Mouse (Mus musculus) embryo, embryonic 11.5 days (tissue): ENCODE measurements around the gene Flot2.
A peak's percentile ranks its signal among the peaks of the same experiment; 100 is the strongest.

Experiments
- DNase-seq: peaks from one replicate; pipeline ENCODE4 v3.0.0-alpha.2; 2012; ENCODE audit warnings: low read depth, low spot score

Gene Flot2

GRCm38 (mm10) chr11:78062563-78062962, 24.8 kb downstream of the Flot2 start:
- no peak for DNase-seq

DNA sequence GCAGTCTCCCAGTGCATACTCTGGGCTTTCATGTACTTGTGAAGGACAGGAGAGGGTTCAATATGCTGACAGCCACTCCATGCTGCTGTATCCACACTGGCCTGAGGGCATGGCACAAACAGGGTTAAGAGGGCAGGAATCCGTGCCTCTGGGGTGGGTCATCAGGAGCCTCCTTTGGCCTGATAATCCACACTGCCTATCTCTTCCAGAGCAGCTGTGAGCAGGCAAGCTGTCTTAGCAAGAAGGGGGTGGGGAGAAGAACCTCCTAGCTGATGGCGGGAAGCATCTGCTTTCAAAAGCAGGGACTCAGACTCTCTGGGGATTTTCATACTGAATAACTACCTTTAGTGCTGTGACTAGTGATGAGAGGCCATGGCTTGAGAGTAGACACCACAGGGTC, 28.2 kb downstream of the Flot2 start:
- DNase-seq = no peak

DNA sequence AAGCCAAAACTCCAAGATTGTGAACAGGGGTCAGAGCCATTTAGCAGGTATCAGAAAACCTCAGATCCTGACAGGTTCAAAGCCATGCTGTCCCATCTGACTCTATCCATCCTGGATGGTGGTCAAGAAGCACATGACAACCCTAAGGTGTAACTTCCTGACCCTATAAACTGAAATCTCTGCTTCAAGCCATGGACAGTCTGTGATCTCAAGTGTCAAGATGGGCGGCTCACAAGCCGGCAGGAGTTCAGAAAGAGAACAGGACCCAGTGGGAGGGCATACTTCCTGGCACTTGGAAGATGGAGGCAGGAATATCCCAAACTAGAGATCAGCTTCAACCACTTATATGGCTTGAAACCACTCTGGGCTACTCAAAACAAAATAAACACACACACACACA, 28.9 kb downstream of the Flot2 start:
- no peak for DNase-seq

GRCm38 (mm10) chr11:78067566-78067965, 29.8 kb downstream of the Flot2 start:
- no peak for DNase-seq

DNA sequence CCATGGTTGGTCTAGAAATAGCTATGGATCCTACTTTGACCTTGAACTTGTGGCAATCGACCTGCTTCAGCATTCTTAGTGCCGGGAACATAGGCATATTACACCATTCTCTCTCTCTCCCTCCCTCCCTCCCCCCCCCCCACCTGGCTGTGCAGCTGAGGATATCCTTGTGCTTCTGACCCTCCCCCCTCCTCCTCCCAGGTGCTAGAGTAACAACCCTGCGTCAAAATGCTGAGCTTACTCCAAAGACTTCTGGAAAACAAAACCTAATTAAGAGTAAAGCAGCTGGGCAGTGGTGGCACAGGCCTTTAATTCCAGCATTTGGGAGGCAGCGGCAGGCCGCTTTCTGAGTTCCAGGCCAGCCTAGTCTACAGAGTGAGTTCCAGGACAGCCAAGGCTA, 31.4 kb downstream of the Flot2 start:
- no peak for DNase-seq

DNA sequence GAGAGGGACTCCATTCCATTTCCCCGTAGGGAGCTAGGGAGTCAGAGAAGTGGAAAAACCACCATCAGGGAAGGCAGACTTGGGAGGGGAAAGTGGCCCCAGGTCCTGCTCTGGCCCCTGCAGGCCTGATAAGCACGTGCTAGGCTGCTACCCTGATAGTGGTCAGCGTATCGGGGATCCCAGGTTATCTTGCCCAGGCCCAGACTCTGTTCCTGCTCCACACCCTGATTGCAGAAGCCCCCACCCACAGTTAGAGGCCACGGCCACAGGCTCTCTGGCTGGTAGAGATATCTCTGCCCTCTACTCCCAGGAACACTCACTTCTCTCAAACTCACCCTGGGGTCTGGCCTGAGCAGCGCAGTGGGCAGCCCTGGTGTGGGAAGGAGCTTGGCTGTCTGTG, 31.9 kb downstream of the Flot2 start:
- no peak for DNase-seq

- no peak for DNase-seq
These were observed 34.2 kb downstream of the Flot2 start for GRCm38 (mm10) chr11:78071938-78072337.

- DNase-seq = no peak
These were observed 34.8 kb downstream of the Flot2 start for GRCm38 (mm10) chr11:78072425-78073130.

GRCm38 (mm10) chr11:78073577-78074276, 36.0 kb downstream of the Flot2 start:
- DNase-seq = no peak

DNA sequence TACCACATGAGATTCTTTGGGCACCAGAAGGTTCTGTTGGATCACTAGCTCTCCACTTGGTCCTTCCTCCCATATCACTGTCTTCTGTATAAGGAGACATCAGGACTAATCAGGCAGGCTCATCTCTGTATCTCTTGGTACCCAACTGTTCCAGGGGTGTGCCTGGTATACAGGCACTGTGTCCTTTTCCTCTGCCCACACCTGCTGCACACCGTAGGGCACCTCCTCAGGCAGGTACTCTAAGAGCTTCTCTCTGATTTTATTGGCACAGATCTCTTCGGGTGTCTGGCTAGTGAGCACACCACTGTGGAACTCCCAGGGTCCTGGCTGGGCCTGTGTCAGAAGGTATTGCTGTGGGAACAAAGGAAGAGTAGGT, 36.5 kb downstream of the Flot2 start:
- DNase-seq = no peak

DNA sequence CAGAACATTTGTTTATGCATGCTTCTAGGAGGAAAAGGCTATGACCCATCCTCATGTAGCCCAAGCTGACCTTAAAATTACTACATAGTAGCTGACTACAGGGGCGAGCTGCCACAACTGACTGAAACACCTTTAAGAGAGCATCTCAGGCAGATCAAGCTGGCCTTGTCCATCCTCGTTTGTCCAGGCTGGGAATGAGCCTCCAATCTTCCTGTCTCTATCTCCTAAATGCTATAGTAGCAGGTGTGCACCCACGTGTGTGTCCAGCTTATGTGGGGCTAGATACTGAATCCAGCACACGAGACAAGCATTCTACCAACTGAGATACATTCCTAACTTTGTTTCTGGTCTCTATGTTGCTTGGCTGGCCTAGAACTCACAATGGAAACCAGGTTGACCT, 36.9 kb downstream of the Flot2 start:
- DNase-seq = no peak

DNA sequence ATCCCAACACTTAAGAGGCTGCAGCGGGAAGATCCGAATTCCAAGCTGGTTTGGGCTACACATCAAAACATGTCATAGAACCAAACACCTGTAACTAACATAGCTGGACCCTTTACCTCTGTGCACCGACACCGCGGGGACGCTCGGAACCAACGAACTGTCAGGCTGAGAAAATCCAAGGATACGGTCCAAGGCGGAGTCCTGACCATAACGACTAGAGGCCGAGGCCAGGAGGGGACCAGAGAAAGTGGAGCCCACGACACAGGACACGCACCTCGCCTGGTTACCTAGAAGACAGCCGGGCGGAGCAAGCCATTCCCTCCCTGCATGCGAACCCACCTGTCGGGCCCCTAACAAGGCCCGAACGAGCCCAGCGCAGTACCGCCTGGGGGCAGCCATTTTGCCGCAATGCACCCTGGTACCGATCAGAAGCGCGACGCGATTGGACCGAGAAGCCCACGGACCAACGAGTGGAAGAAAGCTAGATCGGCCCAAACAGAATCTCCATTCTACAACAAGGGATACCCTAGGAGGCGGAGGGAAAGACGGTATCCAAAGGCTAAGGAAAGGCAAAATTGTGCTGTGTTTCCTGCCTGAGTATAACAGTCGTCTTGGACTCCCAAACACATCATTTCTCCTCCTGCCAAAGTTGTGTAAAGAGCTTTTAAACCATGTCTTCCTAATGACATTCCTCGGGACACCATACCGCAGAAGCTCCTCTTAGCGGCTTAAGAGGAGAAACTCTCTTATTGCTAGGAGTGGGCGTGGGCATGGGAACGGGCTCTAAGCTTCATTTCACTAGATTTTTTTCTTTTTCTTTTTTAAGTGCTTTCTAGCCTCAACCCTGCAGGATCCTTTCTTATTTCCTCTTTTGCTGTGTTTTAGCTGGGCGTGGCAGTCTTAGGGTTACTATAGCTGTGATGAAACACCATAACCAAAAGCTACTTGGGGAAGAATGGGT, 42.5 kb downstream of the Flot2 start, which contains the start of gene Eral1:
Gene Eral1 (minus strand): TSS at position 423 of the 961 bp plus-strand sequence.
- peak; percentile 73 for DNase-seq

- DNase-seq = no peak
These were observed 45.9 kb downstream of the Flot2 start for GRCm38 (mm10) chr11:78083595-78083994.

DNA sequence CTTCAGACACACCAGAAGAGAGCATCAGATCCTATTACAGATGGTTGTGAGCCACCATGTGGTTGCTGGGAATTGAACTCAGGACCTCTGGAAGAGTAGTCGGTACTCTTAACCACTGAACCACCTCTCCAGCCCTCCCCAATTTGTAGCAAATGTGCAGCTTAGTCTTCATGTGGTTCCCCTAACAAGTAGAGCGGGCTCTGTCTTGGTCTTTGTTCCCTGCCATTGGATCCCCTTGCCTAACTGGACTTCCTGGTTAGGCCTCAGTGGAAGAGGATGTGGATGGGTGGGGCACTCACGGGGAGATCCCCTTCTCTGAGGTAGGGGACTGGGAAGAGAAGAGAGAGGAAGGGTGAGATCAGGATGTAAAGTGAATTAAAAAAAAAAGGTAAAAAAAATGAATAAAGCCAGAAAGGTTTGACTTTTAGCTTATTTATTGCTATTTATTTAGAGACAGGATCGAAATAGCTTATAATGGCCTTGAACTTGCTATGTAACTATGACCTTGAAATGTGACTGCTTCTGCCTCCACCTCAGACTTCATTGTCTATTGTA, 49.3 kb downstream of the Flot2 start:
- no peak for DNase-seq

GRCm38 (mm10) chr11:78087756-78088281, 50.1 kb downstream of the Flot2 start:
- DNase-seq = no peak

GRCm38 (mm10) chr11:78094137-78094503, 56.4 kb downstream of the Flot2 start:
- DNase-seq = no peak

DNA sequence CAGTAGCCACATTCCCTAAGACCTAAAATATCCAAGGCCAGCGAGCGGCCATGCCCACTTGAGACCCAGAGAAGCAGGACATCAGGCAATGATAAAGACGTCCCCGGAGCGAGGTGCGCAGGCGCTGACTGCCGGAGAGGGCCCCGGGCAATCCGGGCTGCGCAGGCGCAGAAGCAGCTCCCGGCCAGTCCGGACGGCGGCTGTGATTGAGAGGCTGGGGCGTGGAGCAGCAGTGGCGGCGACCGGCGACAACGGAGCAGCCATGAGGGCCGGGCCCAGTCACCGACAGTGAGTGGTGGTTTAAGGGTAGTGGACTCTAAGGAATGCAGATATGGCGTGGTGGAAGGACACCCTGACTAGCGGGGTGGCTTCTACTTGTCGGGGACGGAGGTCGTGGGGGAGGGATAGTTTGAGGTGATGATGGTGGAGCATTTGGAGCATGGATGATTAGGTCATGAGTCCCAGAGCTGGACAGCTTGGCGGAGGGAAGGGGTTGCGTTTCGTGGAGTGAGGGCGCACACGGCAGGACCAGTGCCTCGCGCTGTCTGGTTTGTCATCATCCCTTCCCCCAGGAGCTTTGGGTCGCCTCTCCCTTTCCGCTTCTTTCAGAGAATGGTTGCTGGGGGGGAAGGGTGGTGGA, 56.9 kb downstream of the Flot2 start, which contains the start of gene Fam222b:
Gene Fam222b (plus strand): TSS at position 157 of the 640 bp plus-strand sequence.
- peak; percentile 85 for DNase-seq

- DNase-seq = no peak
These were observed 57.4 kb downstream of the Flot2 start for GRCm38 (mm10) chr11:78095144-78095516.

- DNase-seq = no peak
These were observed 59.3 kb downstream of the Flot2 start for GRCm38 (mm10) chr11:78097077-78097476.

DNA sequence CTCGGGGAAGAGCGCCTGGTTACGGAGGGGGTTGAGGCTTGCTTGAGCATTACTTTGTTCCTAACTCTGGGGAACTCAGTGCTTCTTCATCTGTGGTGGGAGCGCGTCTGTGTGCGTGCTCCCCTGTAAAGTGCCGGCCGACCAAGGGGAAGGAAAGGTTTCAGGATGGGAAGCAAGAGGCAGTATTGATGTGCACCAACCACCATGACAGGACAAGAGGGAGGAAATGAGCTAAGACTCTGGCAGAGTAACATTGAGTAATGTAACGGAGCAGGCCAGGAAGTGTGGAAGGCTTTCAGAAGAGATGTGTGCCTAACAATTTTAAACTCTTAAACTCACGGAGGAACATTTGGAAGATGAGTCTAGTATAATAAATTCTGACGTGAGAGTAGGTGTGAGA, 63.0 kb downstream of the Flot2 start:
- no peak for DNase-seq

DNA sequence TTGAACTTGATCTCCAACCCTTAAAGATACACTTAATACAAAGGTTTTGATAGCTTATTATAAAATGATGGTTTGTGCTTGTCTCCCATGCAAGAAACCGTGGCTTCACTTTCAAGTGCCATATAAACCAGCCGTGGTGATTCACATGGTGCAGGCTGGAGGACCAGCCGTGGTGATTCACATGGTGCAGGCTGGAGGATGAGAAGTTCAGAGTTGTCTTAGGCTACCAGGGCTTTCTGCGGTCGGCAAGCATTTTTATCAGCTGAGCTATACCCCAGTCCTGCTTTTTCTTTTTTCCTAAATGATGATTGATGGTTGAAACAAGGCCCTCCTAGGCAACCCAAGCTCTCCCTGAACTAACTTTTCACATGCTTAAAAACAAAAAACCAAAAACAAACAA, 64.4 kb downstream of the Flot2 start:
- no peak for DNase-seq
